Mouse (Mus musculus): ENCODE data around the gene Pim3.

The Pim3 gene

GRCm38 (mm10) chr15:88837199-88837932 lies 24.6 kb upstream of the Pim3 start:
- no peak for DNase-seq (ENCODE audit: low read depth, low spot score)

- DNase-seq (ENCODE audit: low read depth, low spot score), result no peak
Measured at GRCm38 (mm10) chr15:88837977-88838376, 24.0 kb upstream of the Pim3 start.

- DNase-seq (ENCODE audit: low read depth, low spot score), result no peak
Measured at GRCm38 (mm10) chr15:88839271-88839670, 22.7 kb upstream of the Pim3 start.

- no peak for DNase-seq (ENCODE audit: low read depth, low spot score)
Measured at GRCm38 (mm10) chr15:88840126-88840525, 21.9 kb upstream of the Pim3 start.

- no peak for DNase-seq (ENCODE audit: low read depth, low spot score)
Measured at GRCm38 (mm10) chr15:88841160-88841559, 20.8 kb upstream of the Pim3 start.

- no peak for DNase-seq (ENCODE audit: low read depth, low spot score)
Measured at GRCm38 (mm10) chr15:88841580-88842299, 20.2 kb upstream of the Pim3 start.

GRCm38 (mm10) chr15:88842300-88842673 lies 19.7 kb upstream of the Pim3 start:
- DNase-seq (ENCODE audit: low read depth, low spot score), result no peak

GRCm38 (mm10) chr15:88843486-88844097 lies 18.4 kb upstream of the Pim3 start:
- DNase-seq (ENCODE audit: low read depth, low spot score), result no peak

GRCm38 (mm10) chr15:88844966-88845365 lies 17.0 kb upstream of the Pim3 start:
- DNase-seq (ENCODE audit: low read depth, low spot score), result no peak

GRCm38 (mm10) chr15:88848661-88849060 lies 13.3 kb upstream of the Pim3 start:
- no peak for DNase-seq (ENCODE audit: low read depth, low spot score)

GRCm38 (mm10) chr15:88849621-88850020 lies 12.4 kb upstream of the Pim3 start:
- DNase-seq (ENCODE audit: low read depth, low spot score), result no peak

GRCm38 (mm10) chr15:88850146-88850826 lies 11.7 kb upstream of the Pim3 start:
- no peak for DNase-seq (ENCODE audit: low read depth, low spot score)

- no peak for DNase-seq (ENCODE audit: low read depth, low spot score)
Measured at GRCm38 (mm10) chr15:88851076-88851475, 10.9 kb upstream of the Pim3 start.

GRCm38 (mm10) chr15:88851507-88852149 lies 10.4 kb upstream of the Pim3 start:
- no peak for DNase-seq (ENCODE audit: low read depth, low spot score)

- no peak for DNase-seq (ENCODE audit: low read depth, low spot score)
Measured at GRCm38 (mm10) chr15:88853106-88853505, 8.9 kb upstream of the Pim3 start.

GRCm38 (mm10) chr15:88854119-88854968 lies 7.6 kb upstream of the Pim3 start:
- DNase-seq (ENCODE audit: low read depth, low spot score), result no peak

GRCm38 (mm10) chr15:88854969-88855830 lies 6.8 kb upstream of the Pim3 start:
- DNase-seq (ENCODE audit: low read depth, low spot score), result no peak

- no peak for DNase-seq (ENCODE audit: low read depth, low spot score)
Measured at GRCm38 (mm10) chr15:88855896-88856417, 6.0 kb upstream of the Pim3 start.

- DNase-seq (ENCODE audit: low read depth, low spot score), result no peak
Measured at GRCm38 (mm10) chr15:88856613-88857012, 5.4 kb upstream of the Pim3 start.

GRCm38 (mm10) chr15:88857361-88857760 lies 4.6 kb upstream of the Pim3 start:
- no peak for DNase-seq (ENCODE audit: low read depth, low spot score)

Measured in c-Kit-negative CD71-positive TER-119-positive erythroid progenitor cells, embryonic 14.5 days (primary cell).